Mouse (Mus musculus) heart, embryonic 16.5 days (tissue): ENCODE measurements around the gene Fam71f1. TPM values are rescaled to one million over a fixed set of nuclear protein-coding genes. Genes with fewer than 3 reads are reported as not detected.
"Not testable (repeated sequence)": the region's sequence is repeated elsewhere in the genome, so short reads cannot be mapped to it uniquely, and the experiment has no call there.

Source experiments
- ATAC-seq: fragments of 200-750 bp; cut with Nextera tagmentation; replicated peaks from 2 replicates; pipeline ENCODE4 v1.8.0; 2017; ENCODE audit warnings: moderate number of reproducible peaks; ENCODE audit not compliant: insufficient read depth, low FRiP score; ENCODE audit errors: extremely low read depth
- H3K27ac ChIP-seq: fragments of 300-500 bp; sonication (generic); 2 replicates; pipeline ENCODE4 v1.5.1; 2014; ENCODE audit warnings: mild to moderate bottlenecking, low read length, control low read depth, moderate library complexity
- H3K27me3 ChIP-seq: fragments of 300-500 bp; sonication (generic); 2 replicates; pipeline ENCODE4 v1.6.1; 2014; ENCODE audit warnings: low read length, mixed read lengths; ENCODE audit not compliant: control insufficient read depth, insufficient read depth
- H3K36me3 ChIP-seq: fragments of 300-500 bp; sonication (generic); 2 replicates; pipeline ENCODE4 v1.6.1; 2014; ENCODE audit not compliant: control insufficient read depth, insufficient read depth
- H3K4me1 ChIP-seq: fragments of 300-500 bp; sonication (generic); 2 replicates; pipeline ENCODE4 v1.6.1; 2014; ENCODE audit warnings: low read length, mixed read lengths; ENCODE audit not compliant: control insufficient read depth, insufficient read depth
- H3K4me2 ChIP-seq: fragments of 300-500 bp; sonication (generic); 2 replicates; pipeline ENCODE4 v1.6.1; 2014; ENCODE audit warnings: low read depth, mild to moderate bottlenecking, control low read depth, low read length
- H3K4me3 ChIP-seq: fragments of 300-500 bp; sonication (generic); 2 replicates; pipeline ENCODE4 v1.5.1; 2014; ENCODE audit warnings: mild to moderate bottlenecking, control low read depth, low read length
- H3K9ac ChIP-seq: fragments of 300-500 bp; sonication (generic); 2 replicates; pipeline ENCODE4 v1.6.1; 2014; ENCODE audit warnings: low read length, control low read depth
- H3K9me3 ChIP-seq: fragments of 300-500 bp; sonication (generic); replicated peaks from 2 replicates; pipeline ENCODE4 v1.6.1; 2016; ENCODE audit warnings: low read length; ENCODE audit not compliant: control insufficient read depth
- WGBS: fragments of 180-500 bp; shearing (Covaris S2); extraction: QIAGEN DNeasy Blood & Tissue Kit; methylation state at CpG from one replicate; pipeline ENCODE4 v1.1.7; 2014; 5-methylcytosine and 5-hydroxymethylcytosine counted together
- polyA plus RNA-seq: library from polyadenylated mRNA; unstranded; fragments of >200 nt; fragmentation: Nextera tagmentation; extraction: Ambion mirVana; gene quantifications from 2 replicates; pipeline ENCODE4 v1.2.1, GENCODE M21; 2015

Fam71f1 gene
- polyA plus RNA-seq, 1 experiment from 2014 or later, result not detected

GRCm38 (mm10) chr6:29317286-29317685, 1.7 kb upstream of the Fam71f1 start:
- 59% methylated on average over 2 of the region's 2 CpGs for WGBS
- no peak for ATAC-seq
- Histone ChIP-seq H3K27ac (no peak overlapping the region), H3K4me1 (no peaks in the 10 kb centered on the region), H3K9me3 (no peaks in the 10 kb centered on the region), H3K9ac (no peak overlapping the region), H3K4me2 (no peak overlapping the region), H3K36me3 (no peaks in the 10 kb centered on the region), H3K27me3 (no peaks in the 10 kb centered on the region), H3K4me3 (no peak overlapping the region)

- no peak for ATAC-seq
- Histone ChIP-seq H3K27ac (no peak overlapping the region), H3K36me3 (no peaks in the 10 kb centered on the region), H3K4me1 (no peaks in the 10 kb centered on the region), H3K4me3 (no peak overlapping the region), H3K9me3 (no peaks in the 10 kb centered on the region), H3K4me2 (no peak overlapping the region), H3K9ac (no peak overlapping the region), H3K27me3 (no peaks in the 10 kb centered on the region)
- WGBS, result 63% methylated on average over 3 of the region's 3 CpGs
These were observed 999 bp upstream of the Fam71f1 start for GRCm38 (mm10) chr6:29317941-29318340.

GRCm38 (mm10) chr6:29321586-29321985, 2.6 kb downstream of the Fam71f1 start:
- Histone ChIP-seq H3K36me3 (no peaks in the 10 kb centered on the region), H3K9ac (no peak overlapping the region), H3K27me3 (no peaks in the 10 kb centered on the region), H3K4me1 (no peaks in the 10 kb centered on the region), H3K9me3 (no peaks in the 10 kb centered on the region), H3K27ac (no peak overlapping the region), H3K4me3 (no peak overlapping the region), H3K4me2 (no peak overlapping the region)
- WGBS, result 79% methylated on average over 6 of the region's 6 CpGs
- no peak for ATAC-seq

- no peak overlapping the region for H3K4me2 ChIP-seq
These were observed 3.2 kb downstream of the Fam71f1 start for GRCm38 (mm10) chr6:29322147-29322546.

GRCm38 (mm10) chr6:29322735-29323134, 3.8 kb downstream of the Fam71f1 start:
- no peak for ATAC-seq
- 68% methylated on average over 4 of the region's 4 CpGs for WGBS
- H3K9ac ChIP-seq, result no peak overlapping the region
- H3K36me3 ChIP-seq, result no peaks in the 10 kb centered on the region
- no peaks in the 10 kb centered on the region for H3K9me3 ChIP-seq
- H3K27ac ChIP-seq, result no peak overlapping the region
- no peaks in the 10 kb centered on the region for H3K4me1 ChIP-seq
- H3K4me2 ChIP-seq, result no peak overlapping the region
- H3K27me3 ChIP-seq, result no peaks in the 10 kb centered on the region
- no peak overlapping the region for H3K4me3 ChIP-seq

More at GRCm38 (mm10) chr6:29322147-29322546, 3.2 kb downstream of the Fam71f1 start:
- no peaks in the 10 kb centered on the region for H3K9me3 ChIP-seq
- WGBS, result 87% methylated on average over 7 of the region's 7 CpGs
- no peaks in the 10 kb centered on the region for H3K4me1 ChIP-seq
- no peak for ATAC-seq
- no peak overlapping the region for H3K27ac ChIP-seq
- no peak overlapping the region for H3K4me3 ChIP-seq
- no peak overlapping the region for H3K9ac ChIP-seq
- no peaks in the 10 kb centered on the region for H3K36me3 ChIP-seq
- H3K27me3 ChIP-seq, result no peaks in the 10 kb centered on the region

GRCm38 (mm10) chr6:29326961-29327360, 8.0 kb downstream of the Fam71f1 start:
- H3K9me3 ChIP-seq, result no peaks in the 10 kb centered on the region
- WGBS, result 74% methylated on average over 9 of the region's 9 CpGs

GRCm38 (mm10) chr6:29329514-29329913, 10.6 kb downstream of the Fam71f1 start:
- no peak for ATAC-seq
- Histone ChIP-seq H3K4me1 (no peaks in the 10 kb centered on the region), H3K4me3 (no peak overlapping the region), H3K27me3 (no peaks in the 10 kb centered on the region), H3K9ac (no peak overlapping the region), H3K27ac (no peak overlapping the region), H3K9me3 (no peaks in the 10 kb centered on the region), H3K4me2 (no peak overlapping the region), H3K36me3 (no peaks in the 10 kb centered on the region)
- WGBS, result 48% methylated on average over 4 of the region's 4 CpGs

More at GRCm38 (mm10) chr6:29326961-29327360, 8.0 kb downstream of the Fam71f1 start:
- Histone ChIP-seq H3K4me2 (no peak overlapping the region), H3K9ac (no peak overlapping the region), H3K4me3 (no peak overlapping the region), H3K27ac (no peak overlapping the region), H3K36me3 (no peaks in the 10 kb centered on the region), H3K4me1 (no peaks in the 10 kb centered on the region), H3K27me3 (no peaks in the 10 kb centered on the region)
- ATAC-seq, result no peak

GRCm38 (mm10) chr6:29346512-29346911, 27.6 kb downstream of the Fam71f1 start:
- H3K27me3 ChIP-seq, H3K36me3 ChIP-seq, H3K27ac ChIP-seq, ATAC-seq, H3K4me3 ChIP-seq, H3K9me3 ChIP-seq, H3K9ac ChIP-seq, H3K4me2 ChIP-seq: not testable (repeated sequence)
- H3K4me1 ChIP-seq, result peaks cover 20% of the 10 kb centered on the region
- 96% methylated on average over 2 of the region's 2 CpGs for WGBS

GRCm38 (mm10) chr6:29347189-29347588, 28.2 kb downstream of the Fam71f1 start:
- H3K4me1 ChIP-seq, result peaks cover 26% of the 10 kb centered on the region
- peak overlapping the region; percentile 92 for H3K4me3 ChIP-seq
- 28% methylated on average over 7 of the region's 7 CpGs for WGBS
- H3K27ac ChIP-seq, result peak overlapping the region; percentile 93
- H3K27me3 ChIP-seq, result no peaks in the 10 kb centered on the region
- no peak for ATAC-seq
- H3K4me2 ChIP-seq, result peak overlapping the region; percentile 71
- no peaks in the 10 kb centered on the region for H3K36me3 ChIP-seq
- no peaks in the 10 kb centered on the region for H3K9me3 ChIP-seq
- H3K9ac ChIP-seq, result peak overlapping the region; percentile 80
